Mouse (Mus musculus) midbrain, embryonic 11.5 days (tissue): ENCODE data around the gene Capn8. TPM values are rescaled to one million over a fixed set of nuclear protein-coding genes. Genes with fewer than 3 reads are reported as not detected.

ENCODE experiments used
- ATAC-seq: fragments of 200-750 bp; cut with Nextera tagmentation; 2 replicates; pipeline ENCODE4 v1.8.0; 2017; ENCODE audit warnings: moderate TSS enrichment, moderate library complexity; ENCODE audit not compliant: low FRiP score
- DNase-seq: peaks from one replicate; pipeline ENCODE4 v3.0.0; 2015; ENCODE audit warnings: low spot score; ENCODE audit errors: missing footprints
- H3K27ac ChIP-seq: fragments of 300-500 bp; sonication (generic); 2 replicates; pipeline ENCODE4 v1.5.1; 2014; ENCODE audit warnings: low read depth, low read length
- H3K27me3 ChIP-seq: fragments of 300-500 bp; sonication (generic); 2 replicates; pipeline ENCODE4 v1.6.1; 2014; ENCODE audit warnings: mild to moderate bottlenecking, low read length, moderate library complexity, mixed read lengths; ENCODE audit not compliant: control insufficient read depth, insufficient read depth
- H3K36me3 ChIP-seq: fragments of 300-500 bp; sonication (generic); 2 replicates; pipeline ENCODE4 v1.6.1; 2014; ENCODE audit warnings: mild to moderate bottlenecking, low read length, moderate library complexity, mixed read lengths; ENCODE audit not compliant: control insufficient read depth, insufficient read depth
- H3K4me1 ChIP-seq: fragments of 300-500 bp; sonication (generic); 2 replicates; pipeline ENCODE4 v1.6.1; 2014; ENCODE audit warnings: low read length; ENCODE audit not compliant: control insufficient read depth, insufficient read depth
- H3K4me2 ChIP-seq: fragments of 300-500 bp; sonication (generic); 2 replicates; pipeline ENCODE4 v1.6.1; 2014; ENCODE audit warnings: mild to moderate bottlenecking, moderate library complexity
- H3K4me3 ChIP-seq: fragments of 300-500 bp; sonication (generic); 2 replicates; pipeline ENCODE4 v1.5.1; 2014; ENCODE audit warnings: low read depth, low read length
- H3K9ac ChIP-seq: fragments of 300-500 bp; sonication (generic); 2 replicates; pipeline ENCODE4 v1.6.1; 2014; ENCODE audit warnings: low read length
- H3K9me3 ChIP-seq: fragments of 300-500 bp; sonication (generic); 2 replicates; pipeline ENCODE4 v1.6.1; 2016; ENCODE audit warnings: low read length; ENCODE audit not compliant: control insufficient read depth
- WGBS: fragments of 180-500 bp; shearing (Covaris S2); extraction: QIAGEN DNeasy Blood & Tissue Kit; methylation state at CpG from one replicate; pipeline ENCODE4 v1.1.7; 2014; 5-methylcytosine and 5-hydroxymethylcytosine counted together
- polyA plus RNA-seq: library from polyadenylated mRNA; unstranded; fragments of >200 nt; fragmentation: Nextera tagmentation; extraction: Ambion mirVana; gene quantifications from 2 replicates; pipeline ENCODE4 v1.2.1, GENCODE M21; 2014

Gene Capn8
- polyA plus RNA-seq, 1 experiment from 2014 or later, result not detected

- Histone ChIP-seq H3K27me3 (no peaks in the 10 kb centered on the region), H3K4me3 (no peak overlapping the region), H3K4me1 (no peaks in the 10 kb centered on the region), H3K4me2 (no peak overlapping the region), H3K36me3 (no peaks in the 10 kb centered on the region), H3K27ac (no peak overlapping the region), H3K9me3 (no peaks in the 10 kb centered on the region), H3K9ac (no peak overlapping the region)
- ATAC-seq, result no peak
- DNase-seq, result no peak
- WGBS, result 55% methylated on average over 16 of the region's 16 CpGs
Observed at GRCm38 (mm10) chr1:182562576-182563370, 2.0 kb upstream of the Capn8 start.

- DNase-seq, result no peak
- WGBS, result 88% methylated on average over 6 of the region's 6 CpGs
Observed at GRCm38 (mm10) chr1:182565351-182565835, 586 bp downstream of the Capn8 start.

GRCm38 (mm10) chr1:182571148-182571547, 6.3 kb downstream of the Capn8 start:
- no peak overlapping the region for H3K4me3 ChIP-seq
- WGBS, result 92% methylated on average over 3 of the region's 3 CpGs
- DNase-seq (no peak), ATAC-seq (no peak)
- no peak overlapping the region for H3K4me2 ChIP-seq
- H3K4me1 ChIP-seq, result peaks cover 14% of the 10 kb centered on the region
- H3K9ac ChIP-seq, result no peak overlapping the region
- no peak overlapping the region for H3K27ac ChIP-seq
- peaks cover 3% of the 10 kb centered on the region; the same call in 1 of the 2 replicates for H3K27me3 ChIP-seq
- H3K9me3 ChIP-seq, result no peaks in the 10 kb centered on the region
- no peaks in the 10 kb centered on the region for H3K36me3 ChIP-seq

More at GRCm38 (mm10) chr1:182565351-182565835, 586 bp downstream of the Capn8 start:
- Histone ChIP-seq H3K27me3 (no peaks in the 10 kb centered on the region), H3K4me1 (no peaks in the 10 kb centered on the region), H3K27ac (no peak overlapping the region), H3K4me2 (no peak overlapping the region), H3K4me3 (no peak overlapping the region), H3K36me3 (no peaks in the 10 kb centered on the region), H3K9ac (no peak overlapping the region), H3K9me3 (no peaks in the 10 kb centered on the region)
- ATAC-seq, result no peak

- Histone ChIP-seq H3K27ac (no peak overlapping the region), H3K27me3 (peaks cover 3% of the 10 kb centered on the region; the same call in 1 of the 2 replicates), H3K36me3 (no peaks in the 10 kb centered on the region), H3K9me3 (no peaks in the 10 kb centered on the region), H3K9ac (no peak overlapping the region), H3K4me3 (no peak overlapping the region), H3K4me2 (no peak overlapping the region), H3K4me1 (peaks cover 14% of the 10 kb centered on the region)
- ATAC-seq, result no peak
- WGBS, result 71% methylated on average over 11 of the region's 11 CpGs
- DNase-seq, result no peak
Observed at GRCm38 (mm10) chr1:182571973-182572372, 7.2 kb downstream of the Capn8 start.

DNA sequence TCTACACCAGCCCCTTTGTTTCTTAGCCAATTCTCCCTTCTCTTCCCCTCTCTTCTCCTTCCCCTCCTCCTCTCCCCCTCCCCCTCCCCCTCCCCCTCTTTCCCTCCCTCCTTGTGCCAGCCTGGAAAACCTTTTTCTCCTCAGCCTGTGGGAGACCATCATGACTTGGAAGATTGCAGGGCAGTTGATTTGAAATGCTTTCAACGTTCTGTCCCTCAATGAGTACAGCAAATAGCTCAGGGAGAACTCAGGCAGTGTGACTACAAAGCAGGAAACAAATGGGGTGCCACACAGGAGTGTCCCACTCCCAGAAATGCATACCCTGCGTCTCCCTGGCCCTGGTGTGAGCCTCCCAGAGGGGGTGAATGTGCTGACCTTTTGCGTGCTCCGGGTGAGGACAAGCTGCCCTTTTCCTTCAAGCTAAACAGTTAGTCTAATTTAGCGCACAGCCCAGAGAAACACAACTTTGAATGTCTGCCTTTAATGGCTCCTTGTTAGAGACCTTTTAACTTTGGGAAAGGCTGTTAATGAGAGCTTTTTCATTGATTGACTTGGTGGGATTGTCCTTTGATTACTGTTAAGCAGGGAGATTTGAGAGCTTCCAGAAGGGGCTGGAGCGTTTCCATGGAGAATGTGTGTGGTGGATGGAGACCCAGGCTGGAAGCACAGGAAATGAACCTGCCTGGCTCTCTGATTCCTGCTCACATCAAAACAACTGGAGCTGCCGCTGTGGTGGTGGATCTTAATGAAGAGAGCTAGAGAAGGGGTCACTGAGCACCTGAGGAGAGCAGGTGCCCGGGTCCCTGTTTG, 9.3 kb downstream of the Capn8 start:
- H3K4me3 ChIP-seq, result no peak overlapping the region
- no peak overlapping the region for H3K9ac ChIP-seq
- no peaks in the 10 kb centered on the region for H3K36me3 ChIP-seq
- H3K9me3 ChIP-seq, result no peaks in the 10 kb centered on the region
- ATAC-seq (peak; percentile 71), DNase-seq (peak; percentile 93)
- H3K27ac ChIP-seq, result peak overlapping the region; percentile 52
- H3K4me1 ChIP-seq, result peaks cover 14% of the 10 kb centered on the region
- H3K27me3 ChIP-seq, result peaks cover 3% of the 10 kb centered on the region
- no peak overlapping the region for H3K4me2 ChIP-seq
- 5% methylated on average over 8 of the region's 8 CpGs for WGBS

- Histone ChIP-seq H3K4me1 (peaks cover 14% of the 10 kb centered on the region), H3K9ac (no peak overlapping the region), H3K4me3 (no peak overlapping the region), H3K27me3 (peaks cover 3% of the 10 kb centered on the region), H3K27ac (peak overlapping the region; percentile 52), H3K36me3 (no peaks in the 10 kb centered on the region), H3K4me2 (no peak overlapping the region), H3K9me3 (no peaks in the 10 kb centered on the region)
- ATAC-seq, result peak; percentile 4; the same call in 1 of the 2 replicates
- DNase-seq, result no peak
- WGBS, result 20% methylated on average over 4 of the region's 4 CpGs
Observed at GRCm38 (mm10) chr1:182574666-182575049, 9.9 kb downstream of the Capn8 start.

GRCm38 (mm10) chr1:182584169-182584568, 19.4 kb downstream of the Capn8 start:
- H3K4me1 ChIP-seq, result 0 out of 2 replicates have a peak, but pooled peaks cover 3% of the 10 kb centered on the region
- 85% methylated on average over 6 of the region's 6 CpGs for WGBS
- H3K9me3 ChIP-seq, result no peaks in the 10 kb centered on the region
- no peaks in the 10 kb centered on the region for H3K36me3 ChIP-seq
- no peaks in the 10 kb centered on the region for H3K27me3 ChIP-seq
- H3K27ac ChIP-seq, result no peak overlapping the region
- H3K9ac ChIP-seq, result no peak overlapping the region
- H3K4me2 ChIP-seq, result no peak overlapping the region
- ATAC-seq (no peak), DNase-seq (no peak)
- no peak overlapping the region for H3K4me3 ChIP-seq

DNA sequence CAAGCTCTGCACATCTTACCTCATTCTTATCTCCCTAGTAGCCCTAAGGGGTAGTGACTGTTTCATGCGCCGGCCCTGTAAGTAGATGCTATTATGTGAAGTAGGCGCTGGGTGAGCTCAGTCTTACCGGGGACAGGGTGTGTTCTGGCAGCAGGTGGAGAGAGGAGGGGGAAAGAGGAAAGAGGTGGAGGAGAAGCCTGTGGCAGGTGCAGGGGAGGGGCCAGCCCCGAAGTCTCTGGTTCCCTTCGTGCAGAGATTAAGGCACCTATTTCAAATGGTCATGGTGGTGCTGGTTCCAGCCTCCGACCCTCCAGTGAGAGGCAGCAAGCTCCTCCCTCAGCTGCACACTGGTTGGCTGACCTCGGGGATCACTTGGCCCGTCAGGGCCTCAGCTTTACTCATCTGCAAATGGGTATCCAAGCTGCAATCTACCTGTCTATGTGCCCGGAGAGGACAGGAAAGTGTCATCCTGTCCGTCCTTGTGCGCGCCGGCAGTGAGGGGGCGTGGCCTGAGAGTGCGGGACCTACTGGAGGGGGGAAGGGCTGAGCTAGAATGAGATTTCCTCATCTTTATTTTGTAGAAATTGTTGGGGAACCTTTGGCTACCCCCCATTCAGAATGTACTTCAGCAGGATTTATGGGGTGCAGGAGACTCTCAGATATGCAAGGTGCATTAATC, 20.5 kb downstream of the Capn8 start:
- DNase-seq (no peak), ATAC-seq (no peak)
- Histone ChIP-seq H3K4me2 (peak overlapping the region; percentile 29), H3K27me3 (no peaks in the 10 kb centered on the region), H3K9me3 (no peaks in the 10 kb centered on the region), H3K4me1 (0 out of 2 replicates have a peak, but pooled peaks cover 3% of the 10 kb centered on the region), H3K4me3 (no peak overlapping the region), H3K9ac (no peak overlapping the region), H3K36me3 (no peaks in the 10 kb centered on the region), H3K27ac (no peak overlapping the region)
- 22% methylated on average over 16 of the region's 16 CpGs for WGBS
